Mouse (Mus musculus) testis, adult 2 months (tissue): ENCODE measurements around the gene Vps4b.

Experiments used
- CTCF ChIP-seq: fragments of 200-500 bp; IDR thresholded peaks from 2 replicates; pipeline ENCODE4 v1.5.1; 2012; ENCODE audit warnings: low read depth, mild to moderate bottlenecking, inconsistent platforms, low read length, moderate library complexity; ENCODE audit not compliant: control insufficient read depth, insufficient read depth, insufficient replicate concordance
- POLR2A ChIP-seq: fragments of 200-500 bp; IDR thresholded peaks from 2 replicates; pipeline ENCODE4 v1.6.1; 2012; ENCODE audit warnings: low read depth, mild to moderate bottlenecking, inconsistent platforms, low read length, moderate library complexity; ENCODE audit not compliant: control insufficient read depth

- TF ChIP-seq CTCF (no peak), POLR2A (peak; percentile 71)
Measured at GRCm38 (mm10) chr1:106796542-106796924, at the start of gene Vps4b.
